Mouse (Mus musculus) lung, adult 2 months (tissue): ENCODE measurements around the gene Fgd2. TPM values are rescaled to one million over a fixed set of nuclear protein-coding genes. Genes with fewer than 3 reads are reported as not detected.
A peak's percentile ranks its signal among the peaks of the same experiment; 100 is the strongest.

Source experiments
- DNase-seq: peaks from one replicate; pipeline ENCODE4 v3.0.0; 2022
- H3K4me1 ChIP-seq: fragments of 200-500 bp; 2 replicates; pipeline ENCODE4 v1.6.1; 2011; ENCODE audit warnings: low read length; ENCODE audit not compliant: control insufficient read depth, insufficient read depth
- H3K4me3 ChIP-seq: fragments of 200-500 bp; replicated peaks from 2 replicates; pipeline ENCODE3; 2011; ENCODE audit warnings: low read depth, mild to moderate bottlenecking, control low read depth, low read length; ENCODE audit errors: extremely low read depth
- CTCF ChIP-seq: fragments of 200-500 bp; IDR thresholded peaks from 2 replicates; pipeline ENCODE4 v1.5.1; 2011; ENCODE audit warnings: mild to moderate bottlenecking, low read length, control low read depth; ENCODE audit not compliant: insufficient read depth
- POLR2A ChIP-seq: fragments of 200-500 bp; IDR thresholded peaks from 2 replicates; pipeline ENCODE4 v1.6.1; 2011; ENCODE audit warnings: low read depth, mild to moderate bottlenecking, control low read depth, low read length, borderline replicate concordance; ENCODE audit errors: extremely low read depth
- WGBS: fragments of 180-500 bp; shearing (Covaris S2); methylation state at CpG from one replicate; pipeline ENCODE4 v1.1.7; 2018; 5-methylcytosine and 5-hydroxymethylcytosine counted together
- polyA plus RNA-seq: library from polyadenylated mRNA; depleted of rRNA; stranded (reverse); fragments of >200 nt; gene quantifications from 2 replicates; pipeline ENCODE4 v1.2.3, GENCODE M21; 2012

Gene Fgd2
- polyA plus RNA-seq, 1 experiment: 44.3 TPM

DNA sequence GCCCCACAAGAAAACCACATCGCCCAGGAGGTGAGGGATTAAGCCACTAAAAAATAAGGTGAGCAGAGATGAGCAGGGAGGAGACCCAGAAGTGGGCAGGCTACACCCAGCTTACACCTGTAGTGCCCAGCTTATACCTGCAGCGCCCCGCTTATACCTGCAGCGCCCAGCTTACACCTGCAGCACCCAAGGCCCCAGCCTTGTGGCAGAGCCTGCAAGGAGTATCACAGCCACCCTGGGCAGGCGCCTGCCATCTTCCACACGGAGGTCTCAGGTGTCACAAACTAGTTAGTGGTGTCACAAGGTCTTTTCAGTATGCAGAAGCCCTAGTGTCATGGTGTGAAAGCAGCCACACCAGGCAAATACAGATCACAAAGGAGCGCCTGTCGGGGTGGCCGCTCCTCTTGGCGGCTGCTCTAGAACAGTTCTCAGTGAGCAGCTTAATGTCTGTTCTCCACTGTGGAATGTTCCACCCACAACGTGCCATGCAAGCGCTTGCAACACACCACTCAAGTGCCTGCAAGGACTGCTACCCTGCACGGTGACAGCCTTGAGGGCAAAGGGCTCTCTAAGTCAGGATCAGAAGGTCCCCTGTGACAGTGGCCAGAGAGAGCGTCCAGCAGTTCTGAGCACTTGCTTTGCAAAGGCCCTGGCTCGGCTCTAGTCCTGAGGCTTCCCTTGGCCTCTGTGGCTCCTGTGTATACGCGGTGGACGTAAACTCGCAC lies 24.3 kb upstream of the Fgd2 start:
- no peak for TF ChIP-seq POLR2A
- no peak for TF ChIP-seq CTCF
- WGBS: 78% methylated on average over 19 of the region's 19 CpGs
- peaks cover 7% of the 10 kb centered on the region; the same call in 1 of the 2 replicates for H3K4me1 ChIP-seq
- no peak for DNase-seq
- H3K4me3 ChIP-seq: no peak overlapping the region

DNA sequence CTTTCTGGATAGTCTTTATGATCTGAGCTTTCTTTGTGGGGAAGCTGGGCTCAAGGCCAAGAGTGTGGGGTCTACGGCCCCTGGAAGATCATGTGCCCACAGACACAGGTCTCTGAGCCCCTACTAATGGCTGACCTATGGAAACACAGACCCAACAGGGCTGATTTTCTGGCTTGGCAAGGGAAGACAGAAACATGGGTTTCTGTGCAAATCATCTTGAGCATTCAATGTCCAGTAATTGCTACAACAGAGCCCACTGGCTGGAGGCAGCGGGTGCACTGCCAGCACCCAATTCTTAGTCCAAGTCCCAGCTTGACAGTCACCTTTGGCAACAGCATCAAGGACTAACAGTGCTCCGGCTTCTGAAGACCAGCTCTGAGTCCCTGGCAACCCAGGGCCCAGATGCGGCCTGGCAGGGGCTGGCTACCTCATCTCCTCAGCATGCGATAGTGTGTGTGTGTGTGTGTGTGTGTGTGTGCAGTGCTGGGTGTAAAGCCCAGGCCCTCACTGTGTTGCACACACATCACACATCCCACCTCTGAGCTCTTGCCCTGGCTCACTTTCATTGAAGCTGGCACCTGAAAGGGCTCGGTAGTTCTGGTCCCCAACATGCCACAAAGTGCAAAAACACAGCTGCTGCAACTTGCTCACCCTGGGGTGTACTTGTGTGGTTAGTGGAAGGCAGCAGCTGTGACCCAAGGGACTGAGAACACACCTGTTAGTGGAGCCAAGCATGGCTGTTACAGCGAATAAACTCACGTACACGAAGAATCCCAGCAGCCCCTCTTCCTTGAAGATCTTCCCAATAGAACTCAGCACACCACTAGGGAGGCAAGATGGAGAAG lies 22.5 kb upstream of the Fgd2 start:
- Histone ChIP-seq H3K4me1 (peaks cover 18% of the 10 kb centered on the region), H3K4me3 (no peak overlapping the region)
- WGBS: 73% methylated on average over 9 of the region's 9 CpGs
- DNase-seq: peak; percentile 2
- TF ChIP-seq POLR2A: no peak
- TF ChIP-seq CTCF: no peak

DNA sequence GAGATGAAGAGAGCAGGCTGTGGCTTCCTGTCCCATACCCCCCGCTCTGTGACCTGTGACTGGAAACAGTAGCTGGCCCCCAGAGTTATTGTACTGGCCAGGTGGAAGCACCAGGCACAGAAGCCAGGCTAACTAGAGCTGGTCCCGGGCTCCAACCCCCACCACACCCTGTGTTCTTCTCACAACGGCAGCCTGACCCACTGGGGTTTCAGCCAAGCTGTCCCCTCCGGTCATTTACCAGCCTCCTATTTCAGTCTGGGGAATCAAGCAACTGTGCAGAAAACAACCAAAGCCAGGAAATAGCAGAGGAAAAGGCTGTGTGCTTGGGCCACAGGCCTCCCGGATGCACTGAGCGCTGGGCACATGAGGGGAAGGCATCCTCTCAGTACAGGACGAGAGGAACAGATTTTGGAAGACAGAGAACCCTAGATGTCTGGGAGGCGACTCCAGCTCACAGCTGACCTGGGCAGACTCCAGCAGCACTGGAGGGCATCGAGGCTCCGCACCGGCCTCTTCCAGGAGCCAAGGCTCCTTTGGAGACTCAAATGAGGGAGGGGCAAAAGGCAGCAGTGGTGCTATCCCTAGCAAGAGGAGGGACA lies 21.4 kb upstream of the Fgd2 start:
- no peak for TF ChIP-seq POLR2A
- no peak for TF ChIP-seq CTCF
- WGBS: 43% methylated on average over 11 of the region's 11 CpGs
- Histone ChIP-seq H3K4me3 (no peak overlapping the region), H3K4me1 (peaks cover 18% of the 10 kb centered on the region)
- DNase-seq: peak; percentile 5

DNA sequence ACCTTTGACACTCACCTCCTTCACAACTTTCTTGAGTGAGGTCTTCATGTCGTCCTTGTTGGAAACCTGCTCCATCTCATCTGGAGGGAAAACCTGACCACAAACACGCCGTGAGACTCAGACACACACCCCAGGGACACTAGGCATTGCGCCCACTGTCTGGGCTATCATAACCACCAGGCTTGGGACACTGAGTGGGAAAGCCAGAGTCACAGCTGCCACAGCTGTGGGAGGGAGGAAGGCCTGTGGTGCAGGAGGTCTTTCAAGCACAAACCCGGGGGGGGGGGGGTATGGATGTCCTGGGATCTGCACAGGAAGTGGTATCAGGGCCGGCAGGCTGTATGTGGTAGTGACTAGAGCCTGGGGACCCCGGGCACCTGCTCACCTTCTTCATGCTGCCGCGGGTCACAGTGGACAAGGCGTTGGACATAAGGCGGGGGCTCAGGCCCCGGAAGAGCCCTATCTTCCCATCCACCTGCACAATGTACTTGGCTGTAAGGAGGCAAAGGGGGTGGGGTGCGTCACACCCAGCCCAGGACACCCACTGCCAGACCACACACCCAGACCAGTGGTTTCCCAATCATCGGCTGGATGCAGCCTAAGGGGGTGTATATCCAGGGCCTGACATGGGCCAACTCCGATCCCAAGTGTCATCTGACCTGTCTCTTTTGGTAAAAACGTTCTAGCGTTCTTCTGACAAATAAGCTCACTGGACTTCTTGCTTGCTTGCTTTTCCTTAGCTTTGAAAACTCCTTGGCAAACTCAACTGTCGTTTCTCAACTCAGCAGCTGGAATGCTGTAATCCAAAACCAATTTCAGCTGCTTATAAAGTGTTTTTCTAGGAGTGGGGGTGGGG lies 20.1 kb upstream of the Fgd2 start:
- Histone ChIP-seq H3K4me1 (peaks cover 18% of the 10 kb centered on the region), H3K4me3 (no peak overlapping the region)
- TF ChIP-seq POLR2A (no peak), CTCF (no peak)
- 58% methylated on average over 18 of the region's 18 CpGs for WGBS
- DNase-seq: peak; percentile 28

DNA sequence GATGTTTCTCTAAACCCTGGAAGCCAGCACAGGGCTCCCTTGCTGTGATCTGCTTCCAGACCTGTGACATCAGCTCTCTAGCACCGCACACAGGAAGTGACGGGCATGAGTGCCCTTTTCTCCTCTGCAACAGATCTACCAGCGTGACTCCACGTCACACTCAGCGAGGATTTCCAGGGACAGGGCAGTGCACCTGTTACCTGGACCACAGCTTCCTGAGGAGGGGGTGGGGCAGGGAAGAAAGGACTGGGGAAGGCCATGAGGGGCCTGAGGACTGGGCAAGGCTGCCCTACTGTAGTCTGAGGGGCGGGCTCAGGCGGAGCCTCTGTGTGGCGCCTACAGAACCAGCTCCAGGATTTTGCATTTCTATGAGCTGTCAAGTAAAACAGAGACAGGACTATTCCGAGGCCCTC lies 19.1 kb upstream of the Fgd2 start:
- H3K4me1 ChIP-seq: peaks cover 24% of the 10 kb centered on the region
- no peak for TF ChIP-seq POLR2A
- peak; percentile 30; the same call in 1 of the 2 replicates for TF ChIP-seq CTCF
- WGBS: 8% methylated on average over 9 of the region's 9 CpGs
- peak; percentile 33 for DNase-seq
- no peak overlapping the region for H3K4me3 ChIP-seq

DNA sequence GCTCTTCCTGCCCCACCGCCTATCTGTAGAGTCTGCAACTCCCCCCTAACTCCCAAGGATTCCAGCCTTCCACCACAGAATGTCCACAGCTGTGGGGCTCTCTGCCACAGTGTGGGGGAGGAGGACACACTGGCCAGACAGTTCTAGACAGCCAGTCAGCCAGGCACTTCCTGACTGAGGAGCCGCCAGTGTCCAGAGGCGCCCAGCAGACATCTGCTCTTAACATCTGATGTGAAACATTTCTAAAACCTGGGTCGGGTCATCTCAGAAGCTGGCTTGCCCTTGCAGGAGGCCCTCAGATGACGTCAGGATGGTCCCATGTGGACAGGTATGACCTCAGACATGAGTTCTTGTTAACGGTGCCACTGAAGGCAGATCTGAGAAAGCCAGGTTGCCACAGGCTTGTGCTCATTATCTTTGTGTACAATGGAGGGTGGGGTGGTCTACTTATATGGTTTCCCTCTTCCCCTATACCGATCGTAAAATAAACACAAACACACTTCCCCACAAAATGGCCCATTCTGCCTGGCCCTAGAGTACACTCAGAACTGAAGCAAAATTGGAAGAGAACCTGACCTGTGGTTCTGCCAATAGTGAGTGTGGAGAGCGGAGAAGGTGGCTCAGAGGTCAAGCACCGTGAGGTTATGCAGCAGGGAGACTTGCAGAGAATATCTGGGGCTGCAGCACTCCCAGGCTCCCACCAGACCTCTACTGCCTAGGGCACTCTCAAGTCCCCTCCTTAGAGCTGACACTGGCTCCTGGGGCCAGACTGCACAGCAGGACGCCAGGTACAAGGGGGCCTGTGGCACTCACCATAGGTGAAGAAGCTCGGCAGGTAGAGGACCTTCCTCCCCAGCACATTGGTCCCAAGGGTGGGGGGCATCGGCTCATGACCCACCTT lies 18.5 kb upstream of the Fgd2 start:
- peaks cover 24% of the 10 kb centered on the region for H3K4me1 ChIP-seq
- DNase-seq: peak; percentile 33
- WGBS: 34% methylated on average over 13 of the region's 13 CpGs
- no peak overlapping the region for H3K4me3 ChIP-seq
- no peak for TF ChIP-seq POLR2A
- no peak for TF ChIP-seq CTCF

DNA sequence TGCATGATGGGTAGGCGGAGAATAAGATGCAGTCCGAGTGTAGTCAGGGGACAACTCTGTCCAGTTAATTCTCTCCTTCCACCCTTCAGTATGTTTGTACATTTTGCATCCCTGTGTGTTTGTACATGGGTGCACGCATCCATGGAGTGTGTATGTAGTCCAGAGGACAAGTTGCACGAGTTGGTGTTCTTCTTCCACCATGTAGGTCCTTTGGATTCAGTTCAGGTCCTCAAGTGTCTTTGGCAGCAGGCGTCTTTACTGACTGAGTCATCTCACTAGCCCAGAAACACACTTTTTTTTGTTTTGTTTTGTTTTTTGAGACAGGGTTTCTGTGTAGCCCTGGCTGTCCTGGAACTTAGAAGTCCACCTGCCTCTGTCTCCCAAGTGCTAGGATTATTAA lies 17.5 kb upstream of the Fgd2 start:
- H3K4me3 ChIP-seq: no peak overlapping the region
- 67% methylated on average over 5 of the region's 5 CpGs for WGBS
- peaks cover 24% of the 10 kb centered on the region for H3K4me1 ChIP-seq
- DNase-seq: peak; percentile 14
- no peak for TF ChIP-seq POLR2A
- no peak for TF ChIP-seq CTCF

DNA sequence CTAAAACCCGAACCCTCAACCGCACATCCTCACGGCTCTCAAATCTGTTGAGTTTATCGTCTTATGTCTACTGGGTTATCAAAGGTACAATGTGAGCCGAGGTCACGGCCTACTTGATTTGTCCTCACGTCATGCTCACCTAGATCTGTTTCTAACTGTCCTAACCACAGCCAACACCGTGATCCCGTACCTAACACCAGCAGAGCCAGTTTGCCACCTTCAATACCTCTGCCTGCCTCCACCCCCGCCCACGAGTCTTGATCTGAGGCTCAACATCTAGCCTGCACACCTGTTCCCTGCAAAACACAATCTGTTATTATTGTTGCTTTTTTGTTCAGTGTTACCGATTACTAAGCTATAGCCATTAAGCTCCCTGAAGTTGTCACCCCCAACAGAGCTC lies 15.4 kb upstream of the Fgd2 start:
- WGBS: 75% methylated on average over 12 of the region's 12 CpGs
- H3K4me3 ChIP-seq: no peak overlapping the region
- peaks cover 24% of the 10 kb centered on the region for H3K4me1 ChIP-seq
- no peak for DNase-seq
- TF ChIP-seq CTCF (no peak), POLR2A (no peak)
